Mouse (Mus musculus) lung, adult 2 months (tissue): Measurements from ENCODE around the gene Tceal8. TPM values are rescaled to one million over a fixed set of nuclear protein-coding genes. Genes with fewer than 3 reads are reported as not detected.
A peak's percentile ranks its signal among the peaks of the same experiment; 100 is the strongest.
"Not testable (repeated sequence)": the region's sequence is repeated elsewhere in the genome, so short reads cannot be mapped to it uniquely, and the experiment has no call there.

Experiments
- DNase-seq: peaks from one replicate; pipeline ENCODE4 v3.0.0; 2022
- H3K4me1 ChIP-seq: fragments of 200-500 bp; 2 replicates; pipeline ENCODE4 v1.6.1; 2011; ENCODE audit warnings: low read length; ENCODE audit not compliant: control insufficient read depth, insufficient read depth
- H3K4me3 ChIP-seq: fragments of 200-500 bp; replicated peaks from 2 replicates; pipeline ENCODE3; 2011; ENCODE audit warnings: low read depth, mild to moderate bottlenecking, control low read depth, low read length; ENCODE audit errors: extremely low read depth
- CTCF ChIP-seq: fragments of 200-500 bp; IDR thresholded peaks from 2 replicates; pipeline ENCODE4 v1.5.1; 2011; ENCODE audit warnings: mild to moderate bottlenecking, low read length, control low read depth; ENCODE audit not compliant: insufficient read depth
- POLR2A ChIP-seq: fragments of 200-500 bp; IDR thresholded peaks from 2 replicates; pipeline ENCODE4 v1.6.1; 2011; ENCODE audit warnings: low read depth, mild to moderate bottlenecking, control low read depth, low read length, borderline replicate concordance; ENCODE audit errors: extremely low read depth
- WGBS: fragments of 180-500 bp; shearing (Covaris S2); methylation state at CpG from one replicate; pipeline ENCODE4 v1.1.7; 2018; 5-methylcytosine and 5-hydroxymethylcytosine counted together
- polyA plus RNA-seq: library from polyadenylated mRNA; depleted of rRNA; stranded (reverse); fragments of >200 nt; gene quantifications from 2 replicates; pipeline ENCODE4 v1.2.3, GENCODE M21; 2012

The Tceal8 gene
- polyA plus RNA-seq, 1 experiment, result 11.4 TPM

- H3K4me1 ChIP-seq, result no peaks in the 10 kb centered on the region
- no peak overlapping the region for H3K4me3 ChIP-seq
- no peak for DNase-seq
- TF ChIP-seq CTCF (no peak), POLR2A (no peak)
- 34% methylated on average over 11 of the region's 11 CpGs for WGBS
Measured at GRCm38 (mm10) chrX:136180897-136181553, 8.9 kb upstream of the Tceal8 start.

- TF ChIP-seq POLR2A, result no peak
- TF ChIP-seq CTCF, result no peak
- H3K4me3 ChIP-seq, result peak overlapping the region; percentile 42
- H3K4me1 ChIP-seq, result no peaks in the 10 kb centered on the region
- DNase-seq, result peak; percentile 2
- WGBS, result 39% methylated on average over 10 of the region's 10 CpGs
Measured at GRCm38 (mm10) chrX:136172786-136173185, 644 bp upstream of the Tceal8 start.

GRCm38 (mm10) chrX:136171189-136172117, 689 bp downstream of the Tceal8 start:
- Histone ChIP-seq H3K4me3 (peak overlapping the region; percentile 92), H3K4me1 (no peaks in the 10 kb centered on the region)
- TF ChIP-seq POLR2A (no peak), CTCF (no peak)
- WGBS, result 32% methylated on average over 24 of the region's 24 CpGs
- DNase-seq, result peak; percentile 30

- no peak overlapping the region for H3K4me3 ChIP-seq
- DNase-seq, result no peak
- TF ChIP-seq CTCF (no peak), POLR2A (no peak)
- no peaks in the 10 kb centered on the region for H3K4me1 ChIP-seq
- WGBS, result 56% methylated on average over 10 of the region's 10 CpGs
Measured at GRCm38 (mm10) chrX:136170625-136171024, 1.5 kb downstream of the Tceal8 start.

GRCm38 (mm10) chrX:136144195-136144594, 27.9 kb downstream of the Tceal8 start:
- WGBS, result 43% methylated on average over 7 of the region's 7 CpGs
- no peak for DNase-seq
- Histone ChIP-seq H3K4me3 (no peak overlapping the region), H3K4me1 (no peaks in the 10 kb centered on the region)
- TF ChIP-seq CTCF, result no peak
- no peak for TF ChIP-seq POLR2A

GRCm38 (mm10) chrX:136143711-136144110, 28.4 kb downstream of the Tceal8 start:
- 59% methylated on average over 2 of the region's 2 CpGs for WGBS
- Histone ChIP-seq H3K4me3 (no peak overlapping the region), H3K4me1 (no peaks in the 10 kb centered on the region)
- TF ChIP-seq POLR2A (no peak), CTCF (no peak)
- no peak for DNase-seq

- DNase-seq, result no peak
- 73% methylated on average over 5 of the region's 5 CpGs for WGBS
- Histone ChIP-seq H3K4me1 (no peaks in the 10 kb centered on the region), H3K4me3 (no peak overlapping the region)
- TF ChIP-seq CTCF (no peak), POLR2A (no peak)
Measured at GRCm38 (mm10) chrX:136141385-136141784, 30.8 kb downstream of the Tceal8 start.

GRCm38 (mm10) chrX:136139640-136140004, 32.5 kb downstream of the Tceal8 start:
- H3K4me3 ChIP-seq, result peak overlapping the region; percentile 24
- not testable (repeated sequence) for H3K4me1 ChIP-seq, DNase-seq
- 33% methylated on average over 5 of the region's 5 CpGs for WGBS

- peak within 1 kb of the TSS; percentile 24 for H3K4me3 ChIP-seq
- H3K4me1 ChIP-seq, DNase-seq: not testable (repeated sequence)
- 52% methylated on average over 22 of the region's 64 CpGs for WGBS
Measured at GRCm38 (mm10) chrX:136138827-136139639, 33.1 kb downstream of the Tceal8 start, which contains the start of gene Bex4. TSS of gene Bex4 (plus strand) at chrX:136138996.
